10 mouse cellular contexts compared by ENCODE assay signal in genomic region chr3:129224806-129225576, GRCm38 (mm10). TPM values are rescaled to one million over a fixed set of nuclear protein-coding genes. Genes with fewer than 3 reads are reported as not detected.
DNase-seq lines count a peak whose midpoint lies in the region; ATAC-seq and TF ChIP-seq lines count a peak whose summit lies in the region.
"Had no signal": no experiment of that assay in that cellular context is flagged by ENCODE, and none has a peak within 500 bp of the region (broad histone marks: within the 10 kb centered on the region; RNA-seq: fewer than 3 reads in every experiment).

No protein-coding gene starts in this region.

- peak overlapping the region; percentile 10; the same call in 1 of the 2 replicates for H3K4me2 ChIP-seq in lung, embryonic 14.5 days
- H3K4me2 ChIP-seq in lung, postnatal 0 days (replicated peaks; ENCODE audit: low read depth, low read length): no peak overlapping the region
- peak overlapping the region; percentile 38 for H3K4me2 ChIP-seq in embryonic facial prominence, embryonic 15.5 days (replicated peaks)
- H3K4me2 ChIP-seq in stomach, embryonic 15.5 days: peak overlapping the region; percentile 43

- TF ChIP-seq EP300 in lung, postnatal 0 days (IDR thresholded peaks at IDR 0.05): no peak

- no peak for DNase-seq in lung, embryonic 14.5 days
- no peak for DNase-seq in lung, postnatal 0 days (ENCODE audit: low spot score)
- peak; percentile 42 to 65 for DNase-seq in kidney, postnatal 4 days
- no peak for DNase-seq in MN1 (ENCODE audit: low spot score)
- no peak for DNase-seq in thymus, adult 2 months
- DNase-seq in cerebellum, adult 18-20 months: no peak
- DNase-seq: cerebellum, adult 9-11 months; lung, postnatal 10 days had no signal

- H3K36me3 ChIP-seq in lung, embryonic 14.5 days (ENCODE audit: insufficient read depth): no peaks in the 10 kb centered on the region
- H3K36me3 ChIP-seq in lung, postnatal 0 days (ENCODE audit: insufficient read depth, low read length): no peaks in the 10 kb centered on the region
- H3K36me3 ChIP-seq in embryonic facial prominence, embryonic 15.5 days: no peaks in the 10 kb centered on the region
- no peaks in the 10 kb centered on the region for H3K36me3 ChIP-seq in stomach, embryonic 15.5 days
- no peaks in the 10 kb centered on the region for H3K36me3 ChIP-seq in thymus, adult 2 months (ENCODE audit: control insufficient read depth, insufficient read depth, low read length)

- ATAC-seq in lung, embryonic 14.5 days (ENCODE audit: insufficient read depth): peak; percentile 25; the same call in 1 of the 2 replicates
- ATAC-seq in lung, postnatal 0 days: no peak
- no peak for ATAC-seq in embryonic facial prominence, embryonic 15.5 days (ENCODE audit: insufficient number of reproducible peaks, low FRiP score, low TSS enrichment, low read depth)
- ATAC-seq in stomach, embryonic 15.5 days (ENCODE audit: insufficient read depth, low FRiP score, low read depth): no peak

- no peak for TF ChIP-seq POLR2A in thymus, adult 2 months (IDR thresholded peaks at IDR 0.05; ENCODE audit: control insufficient read depth, extremely low read depth, insufficient read depth, low read length, poor library complexity)

- peak overlapping the region; percentile 3; the same call in 1 of the 2 replicates for H3K4me3 ChIP-seq in lung, embryonic 14.5 days (ENCODE audit: low read depth, low read length)
- no peak overlapping the region for H3K4me3 ChIP-seq in lung, postnatal 0 days (ENCODE audit: low read depth, low read length)
- H3K4me3 ChIP-seq in embryonic facial prominence, embryonic 15.5 days (replicated peaks): peak overlapping the region; percentile 29
- peak overlapping the region; percentile 20 for H3K4me3 ChIP-seq in stomach, embryonic 15.5 days (replicated peaks)
- no peak overlapping the region for H3K4me3 ChIP-seq in thymus, adult 2 months (ENCODE audit: control insufficient read depth, insufficient read depth, low read length)

- no peaks in the 10 kb centered on the region for H3K4me1 ChIP-seq in lung, embryonic 14.5 days (ENCODE audit: insufficient read depth)
- H3K4me1 ChIP-seq in lung, postnatal 0 days (ENCODE audit: insufficient read depth, low read depth, low read length): no peaks in the 10 kb centered on the region
- peaks cover 14% of the 10 kb centered on the region for H3K4me1 ChIP-seq in embryonic facial prominence, embryonic 15.5 days
- H3K4me1 ChIP-seq in stomach, embryonic 15.5 days: peaks cover 11% of the 10 kb centered on the region
- H3K4me1 ChIP-seq in thymus, adult 2 months (replicated peaks; ENCODE audit: control insufficient read depth, insufficient read depth, low read length): no peaks in the 10 kb centered on the region

- no peak for TF ChIP-seq CTCF in lung, embryonic 14.5 days (IDR thresholded peaks at IDR 0.05; ENCODE audit: low read depth)
- no peak for TF ChIP-seq CTCF in lung, postnatal 0 days (IDR thresholded peaks at IDR 0.05)
- no peak for TF ChIP-seq CTCF in thymus, adult 2 months (IDR thresholded peaks at IDR 0.05; ENCODE audit: borderline replicate concordance, control insufficient read depth, extremely low read depth, insufficient read depth, low read length, poor library complexity)

- H3K27me3 ChIP-seq in lung, embryonic 14.5 days (ENCODE audit: insufficient read depth, low read length): peaks cover 85% of the 10 kb centered on the region
- H3K27me3 ChIP-seq in lung, postnatal 0 days (replicated peaks; ENCODE audit: insufficient read depth, low read length): peaks cover 53% of the 10 kb centered on the region
- H3K27me3 ChIP-seq in embryonic facial prominence, embryonic 15.5 days: peaks cover 75% of the 10 kb centered on the region
- peaks cover 61% of the 10 kb centered on the region for H3K27me3 ChIP-seq in stomach, embryonic 15.5 days (replicated peaks)
- peaks cover 27% of the 10 kb centered on the region for H3K27me3 ChIP-seq in thymus, adult 2 months (ENCODE audit: control insufficient read depth, insufficient read depth, low read length)

- no peak overlapping the region for H3K27ac ChIP-seq in lung, embryonic 14.5 days (ENCODE audit: low read depth)
- H3K27ac ChIP-seq in lung, postnatal 0 days (ENCODE audit: low read length): no peak overlapping the region
- no peak overlapping the region for H3K27ac ChIP-seq in embryonic facial prominence, embryonic 15.5 days (replicated peaks)
- H3K27ac ChIP-seq in stomach, embryonic 15.5 days: no peak overlapping the region
- H3K27ac ChIP-seq in thymus, adult 2 months (ENCODE audit: control insufficient read depth, insufficient read depth, low read length): no peak overlapping the region

- WGBS in lung, embryonic 14.5 days: under 1% methylated on average over 40 of the region's 40 CpGs
- WGBS in lung, postnatal 0 days: 2% methylated on average over 40 of the region's 40 CpGs
- 1% methylated on average over 40 of the region's 40 CpGs for WGBS in embryonic facial prominence, embryonic 15.5 days
- WGBS in stomach, embryonic 15.5 days: 3% methylated on average over 40 of the region's 40 CpGs
- WGBS in thymus, adult 2 months: 8% methylated on average over 40 of the region's 40 CpGs

- no peak overlapping the region for H3K9ac ChIP-seq in lung, embryonic 14.5 days
- H3K9ac ChIP-seq in lung, postnatal 0 days (replicated peaks; ENCODE audit: low read depth): no peak overlapping the region
- H3K9ac ChIP-seq in embryonic facial prominence, embryonic 15.5 days: no peak overlapping the region
- H3K9ac ChIP-seq in stomach, embryonic 15.5 days: no peak overlapping the region

- H3K9me3 ChIP-seq in lung, embryonic 14.5 days (ENCODE audit: low read depth, low read length): no peaks in the 10 kb centered on the region
- H3K9me3 ChIP-seq in lung, postnatal 0 days (ENCODE audit: low read length): no peaks in the 10 kb centered on the region
- no peaks in the 10 kb centered on the region for H3K9me3 ChIP-seq in embryonic facial prominence, embryonic 15.5 days (replicated peaks)
- no peaks in the 10 kb centered on the region for H3K9me3 ChIP-seq in stomach, embryonic 15.5 days

RNA-seq across cellular contexts. Expression of gene Pitx2, which starts 25.3 kb away (rescaled TPM):
- 0.87 and 5.1 TPM in 2 replicates for polyA plus RNA-seq in lung, embryonic 14.5 days (2014; fragmentation: Nextera tagmentation; extraction: Ambion mirVana)
- polyA plus RNA-seq in lung, postnatal 0 days (2015; fragmentation: Nextera tagmentation; extraction: Ambion mirVana): 1.5 and 1.8 TPM in 2 replicates
- polyA plus RNA-seq in embryonic facial prominence, embryonic 15.5 days (2015; fragmentation: Nextera tagmentation; extraction: Ambion mirVana): 82.5 and 88.3 TPM in 2 replicates
- polyA plus RNA-seq in stomach, embryonic 15.5 days (2015; fragmentation: Nextera tagmentation; extraction: Ambion mirVana): 16.5 and 23.8 TPM in 2 replicates
- 0.19 and 0.26 TPM in 2 replicates for polyA plus RNA-seq in thymus, adult 2 months (2012; rRNA removed)

Comparison
In these comparisons a context has a peak if more than half of its experiments do, and no peak if none do; other contexts are left out.
1. H3K4me3 ChIP-seq: peak in lung, embryonic 14.5 days (single experiment), embryonic facial prominence, embryonic 15.5 days (single experiment) and stomach, embryonic 15.5 days (single experiment); none in lung, postnatal 0 days (single experiment) and thymus, adult 2 months (single experiment).
2. DNase-seq: peak in kidney, postnatal 4 days (2 of 2); none in lung, embryonic 14.5 days (single experiment), lung, postnatal 0 days (single experiment), MN1 (single experiment), thymus, adult 2 months (single experiment) and cerebellum, adult 18-20 months (0 of 2).